ENCODE assay signal across 14 mouse cellular contexts in genomic region chr15:78840751-78841150, GRCm38 (mm10). TPM values are rescaled to one million over a fixed set of nuclear protein-coding genes. Genes with fewer than 3 reads are reported as not detected.
A peak's percentile ranks its signal among the peaks of the same experiment; 100 is the strongest.
DNase-seq lines count a peak whose midpoint lies in the region; ATAC-seq and TF ChIP-seq lines count a peak whose summit lies in the region.
"Had no signal": no experiment of that assay in that cellular context is flagged by ENCODE, and none has a peak within 500 bp of the region (broad histone marks: within the 10 kb centered on the region; RNA-seq: fewer than 3 reads in every experiment).

No protein-coding gene starts in this region.

- no peak overlapping the region for H3K4me2 ChIP-seq in kidney, embryonic 16.5 days (replicated peaks; ENCODE audit: low read depth, low read length)
- H3K4me2 ChIP-seq in limb, embryonic 12.5 days: no peak overlapping the region

- no peak for ATAC-seq in kidney, embryonic 16.5 days (ENCODE audit: low FRiP score, low TSS enrichment)
- ATAC-seq in limb, embryonic 12.5 days (ENCODE audit: insufficient number of reproducible peaks, insufficient read depth, low FRiP score, low TSS enrichment, low read depth): no peak

- H3K4me3 ChIP-seq in gastrocnemius, adult 2 months: no peak overlapping the region
- no peak overlapping the region for H3K4me3 ChIP-seq in kidney, embryonic 16.5 days (ENCODE audit: low read length)
- no peak overlapping the region for H3K4me3 ChIP-seq in embryonic facial prominence, embryonic 10.5 days
- no peak overlapping the region for H3K4me3 ChIP-seq in limb, embryonic 12.5 days (replicated peaks)
- H3K4me3 ChIP-seq: layer of hippocampus, adult 2 months had no signal

- 60% methylated on average over 11 of the region's 11 CpGs for WGBS in kidney, embryonic 16.5 days
- 40% methylated on average over 11 of the region's 11 CpGs for WGBS in embryonic facial prominence, embryonic 10.5 days
- WGBS in limb, embryonic 12.5 days: 19% methylated on average over 11 of the region's 11 CpGs

- DNase-seq in gastrocnemius, adult 2 months: no peak
- DNase-seq in gastrocnemius, postnatal 10 days: no peak
- DNase-seq in kidney, adult 18-20 months: no peak
- DNase-seq in embryonic facial prominence, embryonic 10.5 days (ENCODE audit: low spot score): peak; percentile 20
- DNase-seq in right cerebral cortex, postnatal 25 days: no peak
- no peak for DNase-seq in cerebellum, postnatal 25 days
- DNase-seq: cerebellum, postnatal 14 days; thymus, postnatal 36 days had no signal

- no peaks in the 10 kb centered on the region for H3K9me3 ChIP-seq in kidney, embryonic 16.5 days (ENCODE audit: low read length)
- H3K9me3 ChIP-seq in embryonic facial prominence, embryonic 10.5 days: peaks cover 5% of the 10 kb centered on the region; the same call in 1 of the 2 replicates
- H3K9me3 ChIP-seq in limb, embryonic 12.5 days: no peaks in the 10 kb centered on the region

- H3K9ac ChIP-seq in kidney, embryonic 16.5 days (replicated peaks; ENCODE audit: low read length): peak overlapping the region; percentile 37; the same call in 1 of the 2 replicates
- peak overlapping the region; percentile 18; the same call in 1 of the 2 replicates for H3K9ac ChIP-seq in limb, embryonic 12.5 days (replicated peaks)

- H3K4me1 ChIP-seq in kidney, embryonic 16.5 days (ENCODE audit: insufficient read depth, low read length): peaks cover 56% of the 10 kb centered on the region
- H3K4me1 ChIP-seq in embryonic facial prominence, embryonic 10.5 days: peaks cover 81% of the 10 kb centered on the region
- peaks cover 63% of the 10 kb centered on the region for H3K4me1 ChIP-seq in limb, embryonic 12.5 days (replicated peaks)

- intact Hi-C loops in gastrocnemius, adult 2 months (cut with DNase I): no loop called here

- H3K27me3 ChIP-seq in kidney, embryonic 16.5 days (ENCODE audit: insufficient read depth, low read length): peaks cover 5% of the 10 kb centered on the region; the same call in 1 of the 2 replicates
- H3K27me3 ChIP-seq in embryonic facial prominence, embryonic 10.5 days (replicated peaks; ENCODE audit: low read depth, poor library complexity, severe bottlenecking): peaks cover 39% of the 10 kb centered on the region
- H3K27me3 ChIP-seq in limb, embryonic 12.5 days: peaks cover 29% of the 10 kb centered on the region

- no peak for TF ChIP-seq CTCF in gastrocnemius, adult 2 months (IDR thresholded peaks at IDR 0.05)

- peak overlapping the region; percentile 72 for H3K27ac ChIP-seq in gastrocnemius, adult 2 months
- H3K27ac ChIP-seq in kidney, embryonic 16.5 days (ENCODE audit: low read length): peak overlapping the region; percentile 81
- peak overlapping the region; percentile 90 for H3K27ac ChIP-seq in embryonic facial prominence, embryonic 10.5 days (replicated peaks)
- peak overlapping the region; percentile 82 for H3K27ac ChIP-seq in limb, embryonic 12.5 days
- H3K27ac ChIP-seq: layer of hippocampus, adult 2 months had no signal

- H3K36me3 ChIP-seq in kidney, embryonic 16.5 days (ENCODE audit: insufficient read depth, low read length): no peaks in the 10 kb centered on the region
- H3K36me3 ChIP-seq in embryonic facial prominence, embryonic 10.5 days (replicated peaks): no peaks in the 10 kb centered on the region
- H3K36me3 ChIP-seq in limb, embryonic 12.5 days: no peaks in the 10 kb centered on the region
- H3K36me3 ChIP-seq: G1E had no signal

RNA-seq across cellular contexts. Expression of gene Cdc42ep1, which starts 1.7 kb away (rescaled TPM):
- 1 to 10 TPM; 8.5 to 10.0 TPM for total RNA-seq in gastrocnemius, adult 2 months (2021)
- total RNA-seq in gastrocnemius, postnatal 10 days (2021): 10 to 100 TPM; 26.3 to 35.0 TPM
- polyA plus RNA-seq in kidney, embryonic 16.5 days (2015; fragmentation: Nextera tagmentation; extraction: Ambion mirVana): 58.5 and 59.7 TPM in 2 replicates
- 19.9 and 20.8 TPM in 2 replicates for polyA plus RNA-seq in embryonic facial prominence, embryonic 10.5 days (2016; fragmentation: Nextera tagmentation; extraction: Ambion mirVana)
- 14.3 and 15.8 TPM in 2 replicates for polyA plus RNA-seq in limb, embryonic 12.5 days (2016; fragmentation: Nextera tagmentation; extraction: Ambion mirVana)
- total RNA-seq: hematopoietic stem cell, adult 5-6 weeks had no signal
- polyA plus RNA-seq: G1E had no signal

RNA-seq across cellular contexts. Expression of gene Lgals2, which starts 14.6 kb away (rescaled TPM):
- not detected for total RNA-seq in gastrocnemius, adult 2 months (2021)
- not detected for total RNA-seq in gastrocnemius, postnatal 10 days (2021)
- 0.54 and 0.77 TPM in 2 replicates for polyA plus RNA-seq in kidney, embryonic 16.5 days (2015; fragmentation: Nextera tagmentation; extraction: Ambion mirVana)
- not detected in 2 replicates for polyA plus RNA-seq in embryonic facial prominence, embryonic 10.5 days (2016; fragmentation: Nextera tagmentation; extraction: Ambion mirVana)
- not detected in 2 replicates for polyA plus RNA-seq in limb, embryonic 12.5 days (2016; fragmentation: Nextera tagmentation; extraction: Ambion mirVana)
- total RNA-seq: G1E; gastrocnemius, adult 18-20 months; hematopoietic stem cell, adult 5-6 weeks; layer of hippocampus, adult 2 months had no signal
- polyA plus RNA-seq: G1E had no signal

RNA-seq across cellular contexts. Expression of gene Gga1, which starts 36.2 kb away (rescaled TPM):
- total RNA-seq in gastrocnemius, adult 2 months (2021): 10 to 100 TPM; 43.1 to 45.7 TPM
- 10 to 100 TPM; 31.1 to 33.8 TPM for total RNA-seq in gastrocnemius, postnatal 10 days (2021)
- 54.7 and 61.9 TPM in 2 replicates for polyA plus RNA-seq in kidney, embryonic 16.5 days (2015; fragmentation: Nextera tagmentation; extraction: Ambion mirVana)
- polyA plus RNA-seq in embryonic facial prominence, embryonic 10.5 days (2016; fragmentation: Nextera tagmentation; extraction: Ambion mirVana): 52.0 and 53.5 TPM in 2 replicates
- 45.9 and 47.4 TPM in 2 replicates for polyA plus RNA-seq in limb, embryonic 12.5 days (2016; fragmentation: Nextera tagmentation; extraction: Ambion mirVana)

RNA-seq across cellular contexts. Expression of gene Card10, which starts 37.9 kb away (rescaled TPM):
- 1 to 10 TPM; 6.1 to 6.8 TPM for total RNA-seq in gastrocnemius, adult 2 months (2021)
- 10 to 100 TPM in 1 of 2 experiments, 1 to 10 TPM in 1; 9.3 to 11.3 TPM for total RNA-seq in gastrocnemius, postnatal 10 days (2021)
- 9.9 and 10.6 TPM in 2 replicates for polyA plus RNA-seq in kidney, embryonic 16.5 days (2015; fragmentation: Nextera tagmentation; extraction: Ambion mirVana)
- polyA plus RNA-seq in embryonic facial prominence, embryonic 10.5 days (2016; fragmentation: Nextera tagmentation; extraction: Ambion mirVana): 3.3 and 4.3 TPM in 2 replicates
- 3.3 and 4.2 TPM in 2 replicates for polyA plus RNA-seq in limb, embryonic 12.5 days (2016; fragmentation: Nextera tagmentation; extraction: Ambion mirVana)
- total RNA-seq: G1E; hematopoietic stem cell, adult 5-6 weeks had no signal
- polyA plus RNA-seq: G1E had no signal

RNA-seq across cellular contexts. Expression of gene Gm49510, which starts 58.7 kb away (rescaled TPM):
- total RNA-seq in gastrocnemius, adult 2 months (2021): under 1 TPM in 1 of 2 experiments, not detected in 1; 0.13 TPM
- total RNA-seq in gastrocnemius, postnatal 10 days (2021): not detected
- 0.37 and 0.70 TPM in 2 replicates for polyA plus RNA-seq in kidney, embryonic 16.5 days (2015; fragmentation: Nextera tagmentation; extraction: Ambion mirVana)
- polyA plus RNA-seq in embryonic facial prominence, embryonic 10.5 days (2016; fragmentation: Nextera tagmentation; extraction: Ambion mirVana): 0.34 and 0.74 TPM in 2 replicates
- polyA plus RNA-seq in limb, embryonic 12.5 days (2016; fragmentation: Nextera tagmentation; extraction: Ambion mirVana): 0.16 and 0.41 TPM in 2 replicates
- total RNA-seq: gastrocnemius, adult 18-20 months; hematopoietic stem cell, adult 5-6 weeks had no signal
